Mouse (Mus musculus) intestine, embryonic 15.5 days (tissue): ENCODE data around the gene Gm21969. TPM values are rescaled to one million over a fixed set of nuclear protein-coding genes. Genes with fewer than 3 reads are reported as not detected.

Source experiments
- ATAC-seq: fragments of 200-750 bp; cut with Nextera tagmentation; 2 replicates; pipeline ENCODE4 v1.8.0; 2017; ENCODE audit warnings: moderate TSS enrichment, moderate library complexity
- H3K27ac ChIP-seq: fragments of 300-500 bp; sonication (generic); 2 replicates; pipeline ENCODE4 v1.5.1; 2015; ENCODE audit warnings: mild to moderate bottlenecking, inconsistent platforms
- H3K27me3 ChIP-seq: fragments of 300-500 bp; sonication (generic); replicated peaks from 2 replicates; pipeline ENCODE4 v1.6.1; 2015; ENCODE audit warnings: inconsistent platforms
- H3K36me3 ChIP-seq: fragments of 300-500 bp; sonication (generic); 2 replicates; pipeline ENCODE4 v1.6.1; 2015; ENCODE audit warnings: inconsistent platforms
- H3K4me1 ChIP-seq: fragments of 300-500 bp; sonication (generic); replicated peaks from 2 replicates; pipeline ENCODE4 v1.6.1; 2015; ENCODE audit warnings: inconsistent platforms
- H3K4me2 ChIP-seq: fragments of 300-500 bp; sonication (generic); replicated peaks from 2 replicates; pipeline ENCODE4 v1.6.1; 2015; ENCODE audit warnings: mild to moderate bottlenecking, inconsistent platforms
- H3K4me3 ChIP-seq: fragments of 300-500 bp; sonication (generic); replicated peaks from 2 replicates; pipeline ENCODE4 v1.5.1; 2015; ENCODE audit warnings: inconsistent platforms
- H3K9ac ChIP-seq: fragments of 300-500 bp; sonication (generic); 2 replicates; pipeline ENCODE4 v1.6.1; 2015; ENCODE audit warnings: inconsistent platforms
- H3K9me3 ChIP-seq: fragments of 300-500 bp; sonication (generic); 2 replicates; pipeline ENCODE4 v1.6.1; 2016; ENCODE audit warnings: inconsistent platforms
- WGBS: fragments of 180-500 bp; shearing (Covaris S2); methylation state at CpG from one replicate; pipeline ENCODE4 v1.1.7; 2015; 5-methylcytosine and 5-hydroxymethylcytosine counted together
- polyA plus RNA-seq: library from polyadenylated mRNA; unstranded; fragments of >200 nt; fragmentation: Nextera tagmentation; extraction: Ambion mirVana; gene quantifications from 2 replicates; pipeline ENCODE4 v1.2.1, GENCODE M21; 2015

Gm21969 gene
- polyA plus RNA-seq, 1 experiment from 2014 or later: not detected

DNA sequence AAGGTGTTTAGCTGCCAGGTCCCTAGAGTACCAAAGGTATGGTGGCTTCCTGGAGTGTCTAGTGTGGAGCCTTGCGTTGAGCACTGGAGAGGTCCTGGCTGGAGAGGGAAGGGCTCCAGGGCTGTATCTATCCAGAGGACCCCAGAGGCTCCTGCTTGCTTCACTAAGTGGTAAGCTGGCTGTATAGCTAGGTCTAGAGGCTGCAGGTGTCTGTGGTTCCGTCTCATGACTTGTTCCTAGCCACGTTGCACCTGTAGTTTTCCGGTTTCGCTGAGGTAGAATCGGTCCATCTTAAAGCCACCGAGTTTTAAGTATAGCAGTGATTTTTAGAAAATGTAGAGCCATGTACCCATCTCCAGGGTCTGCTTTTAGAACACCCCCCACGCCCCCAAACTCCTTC lies 24.6 kb upstream of the Gm21969 start:
- H3K27me3 ChIP-seq: no peaks in the 10 kb centered on the region
- 0 out of 2 replicates have a peak overlapping the region, but pooled peaks have one; percentile 10 for H3K4me2 ChIP-seq
- no peak overlapping the region for H3K9ac ChIP-seq
- H3K36me3 ChIP-seq: no peaks in the 10 kb centered on the region
- ATAC-seq: no peak
- H3K9me3 ChIP-seq: no peaks in the 10 kb centered on the region
- H3K4me1 ChIP-seq: peaks cover 66% of the 10 kb centered on the region
- no peak overlapping the region for H3K27ac ChIP-seq
- H3K4me3 ChIP-seq: no peak overlapping the region
- 88% methylated on average over 8 of the region's 8 CpGs for WGBS

DNA sequence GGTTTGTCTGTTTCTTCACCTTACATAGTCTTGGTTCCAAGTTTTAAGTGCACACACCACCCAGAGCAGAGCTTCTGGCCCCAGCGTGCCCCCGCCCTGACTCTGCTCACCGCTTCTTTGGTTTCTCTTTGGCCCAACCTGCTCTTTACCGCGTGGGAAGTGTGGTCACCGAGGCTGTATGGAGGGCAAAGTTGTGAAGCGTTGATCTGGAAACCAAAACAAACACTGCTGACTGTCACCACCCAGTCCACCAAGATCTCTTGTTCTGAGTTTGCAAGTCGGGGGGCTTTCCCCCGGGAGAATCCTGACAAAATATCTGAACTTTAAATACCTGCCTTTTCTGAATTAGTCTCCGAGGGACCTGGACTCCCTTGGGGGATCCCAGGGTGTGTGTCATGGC lies 24.0 kb upstream of the Gm21969 start:
- H3K4me2 ChIP-seq: no peak overlapping the region
- no peak overlapping the region for H3K4me3 ChIP-seq
- no peaks in the 10 kb centered on the region for H3K27me3 ChIP-seq
- peaks cover 62% of the 10 kb centered on the region for H3K4me1 ChIP-seq
- no peak for ATAC-seq
- no peak overlapping the region for H3K27ac ChIP-seq
- no peak overlapping the region for H3K9ac ChIP-seq
- WGBS: 46% methylated on average over 10 of the region's 10 CpGs
- H3K9me3 ChIP-seq: no peaks in the 10 kb centered on the region
- H3K36me3 ChIP-seq: no peaks in the 10 kb centered on the region

DNA sequence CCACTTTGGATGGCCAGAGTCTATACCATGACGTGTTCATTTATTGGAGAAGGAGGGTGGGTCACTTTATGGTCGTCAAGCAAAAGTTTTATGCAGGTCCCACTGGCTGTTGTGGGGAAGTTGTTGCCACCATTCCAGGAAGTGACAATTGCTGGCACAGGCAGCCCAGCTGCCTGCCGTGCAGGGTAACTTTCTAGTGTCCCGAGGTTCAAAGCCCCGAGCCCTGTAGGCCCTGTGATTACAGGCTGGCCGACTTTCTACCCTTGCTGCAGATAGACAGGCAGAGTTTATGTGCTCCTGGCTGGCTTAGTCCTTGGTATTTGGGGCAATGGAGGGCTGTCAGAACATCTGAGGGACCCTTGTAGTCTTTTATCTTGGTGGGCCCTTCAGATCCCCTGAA lies 23.5 kb upstream of the Gm21969 start:
- no peaks in the 10 kb centered on the region for H3K36me3 ChIP-seq
- no peaks in the 10 kb centered on the region for H3K27me3 ChIP-seq
- H3K4me1 ChIP-seq: peaks cover 65% of the 10 kb centered on the region
- no peak overlapping the region for H3K9ac ChIP-seq
- H3K9me3 ChIP-seq: no peaks in the 10 kb centered on the region
- H3K27ac ChIP-seq: peak overlapping the region; percentile 89
- WGBS: 43% methylated on average over 6 of the region's 6 CpGs
- ATAC-seq: no peak
- H3K4me2 ChIP-seq: no peak overlapping the region
- H3K4me3 ChIP-seq: no peak overlapping the region

DNA sequence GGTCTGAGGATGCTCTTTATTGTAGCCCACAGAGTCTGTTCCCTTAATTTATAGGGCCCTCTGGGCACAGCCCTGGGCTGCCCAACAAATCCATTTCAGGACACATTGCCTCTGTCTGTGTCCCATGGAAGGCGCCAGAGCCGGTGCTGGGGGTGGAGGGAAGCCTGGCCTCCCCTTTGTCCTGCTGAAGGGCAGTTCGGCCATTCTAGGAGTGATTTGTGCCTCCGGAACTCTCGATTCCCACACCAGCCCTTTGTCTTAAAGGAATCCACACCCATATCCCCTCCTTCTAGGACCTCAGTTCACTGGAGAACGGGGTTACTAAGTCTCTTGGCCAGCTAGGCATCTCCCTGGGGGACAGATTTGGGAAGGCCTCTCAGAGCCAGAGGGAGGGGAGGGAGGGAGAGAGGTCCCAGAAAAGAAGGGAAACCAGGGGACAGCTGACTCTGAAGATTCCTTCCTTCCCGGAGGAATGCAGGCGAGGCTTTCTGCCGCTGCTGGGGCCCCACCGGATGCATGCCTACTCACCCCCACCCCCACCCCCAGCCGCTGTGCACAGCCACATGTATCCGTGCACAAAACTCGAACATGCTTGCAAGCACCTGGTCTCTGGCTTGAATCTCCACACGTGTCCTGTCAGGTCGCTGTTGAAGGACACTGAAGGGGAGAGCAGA lies 22.2 kb upstream of the Gm21969 start:
- Histone ChIP-seq H3K27ac (peak overlapping the region; percentile 89), H3K27me3 (no peaks in the 10 kb centered on the region), H3K9me3 (no peaks in the 10 kb centered on the region), H3K4me1 (peaks cover 72% of the 10 kb centered on the region), H3K9ac (peak overlapping the region; percentile 18; the same call in 1 of the 2 replicates), H3K4me3 (peak overlapping the region; percentile 13), H3K4me2 (peak overlapping the region; percentile 55), H3K36me3 (no peaks in the 10 kb centered on the region)
- ATAC-seq: peak; percentile 68
- 8% methylated on average over 15 of the region's 15 CpGs for WGBS

DNA sequence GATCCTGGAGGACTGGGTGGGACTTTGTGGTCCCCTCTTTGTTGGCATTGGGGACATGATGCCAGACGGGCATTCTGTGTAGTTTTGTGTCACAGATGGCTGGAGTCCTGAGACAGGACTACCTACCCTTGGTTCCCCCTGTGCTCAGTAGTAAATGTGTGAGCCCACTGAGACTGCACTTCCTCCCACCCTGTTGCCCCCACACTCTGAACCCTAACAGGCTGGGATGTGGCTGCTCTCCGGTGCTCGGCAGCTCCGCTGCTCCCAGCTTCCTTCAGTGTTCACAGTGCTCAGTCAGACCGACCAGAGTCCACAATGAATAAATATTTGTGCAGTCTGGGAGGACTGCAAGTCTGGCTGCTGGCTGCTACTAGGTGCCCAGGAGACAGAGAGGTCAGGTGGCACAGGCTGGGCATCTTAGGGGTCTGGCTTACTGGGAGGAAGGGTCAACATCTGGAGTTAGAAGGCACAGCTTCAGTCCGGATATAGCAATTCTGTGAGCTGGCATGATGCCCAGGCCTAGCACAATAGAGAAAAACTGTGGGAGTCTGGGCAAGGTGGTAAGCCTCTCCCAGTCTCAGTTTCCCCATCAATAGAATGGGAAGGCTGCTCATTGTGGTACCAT lies 21.4 kb upstream of the Gm21969 start:
- no peaks in the 10 kb centered on the region for H3K36me3 ChIP-seq

DNA sequence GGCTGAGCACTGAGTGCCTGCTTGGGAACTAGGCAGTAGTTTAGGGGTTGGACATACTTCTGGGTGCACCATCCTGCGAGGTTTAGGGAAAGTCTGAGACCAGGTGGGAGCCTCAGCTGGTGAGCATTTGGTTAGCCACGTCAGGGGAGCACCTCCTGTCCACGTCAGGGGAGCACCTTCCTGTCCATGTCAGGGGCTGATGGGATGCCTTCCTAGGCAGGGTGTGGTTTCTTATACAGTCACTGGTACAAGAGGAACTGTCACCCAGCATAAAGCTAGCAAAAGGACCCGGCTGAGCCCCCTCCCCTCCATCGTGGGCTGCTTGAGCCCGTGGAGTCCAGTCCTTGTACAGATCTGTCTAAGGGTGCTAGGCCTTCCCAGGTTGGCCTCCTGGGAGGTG lies 20.6 kb upstream of the Gm21969 start:
- Histone ChIP-seq H3K27ac (peak overlapping the region; percentile 18; the same call in 1 of the 2 replicates), H3K9ac (no peak overlapping the region), H3K4me2 (no peak overlapping the region), H3K27me3 (no peaks in the 10 kb centered on the region), H3K9me3 (no peaks in the 10 kb centered on the region), H3K4me1 (peaks cover 66% of the 10 kb centered on the region), H3K4me3 (no peak overlapping the region), H3K36me3 (no peaks in the 10 kb centered on the region)
- WGBS: 65% methylated on average over 6 of the region's 6 CpGs
- no peak for ATAC-seq

More for the DNA sequence above, 21.4 kb upstream of the Gm21969 start:
- Histone ChIP-seq H3K27ac (peak overlapping the region; percentile 89), H3K4me3 (peak overlapping the region; percentile 13), H3K9ac (0 out of 2 replicates have a peak overlapping the region, but pooled peaks have one; percentile 15), H3K4me1 (peaks cover 70% of the 10 kb centered on the region), H3K27me3 (no peaks in the 10 kb centered on the region), H3K9me3 (no peaks in the 10 kb centered on the region), H3K4me2 (peak overlapping the region; percentile 55)
- WGBS: 4% methylated on average over 6 of the region's 6 CpGs
- peak; percentile 52 for ATAC-seq

DNA sequence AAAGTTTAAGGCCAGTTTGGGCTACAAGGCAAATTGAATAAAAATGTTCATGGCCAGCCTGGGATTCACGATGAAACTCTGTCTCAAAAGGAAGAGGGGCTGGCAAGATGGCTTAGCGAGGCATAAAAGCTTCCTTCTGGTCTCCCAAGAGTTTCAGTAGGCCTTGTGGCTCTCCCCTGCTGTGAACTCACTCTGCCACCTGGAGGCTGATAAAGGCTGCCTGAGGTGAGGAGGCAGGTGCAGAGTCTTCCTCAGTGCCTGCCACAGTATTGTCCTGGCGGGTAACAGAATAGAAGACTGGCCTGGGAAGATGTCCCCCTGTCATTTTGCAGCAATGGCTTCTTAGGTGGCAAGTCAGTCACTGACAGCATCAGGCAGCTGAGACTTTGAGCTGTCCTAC lies 20.1 kb upstream of the Gm21969 start:
- H3K4me3 ChIP-seq: no peak overlapping the region
- WGBS: 72% methylated on average over 3 of the region's 3 CpGs
- H3K36me3 ChIP-seq: no peaks in the 10 kb centered on the region
- H3K27ac ChIP-seq: no peak overlapping the region
- no peaks in the 10 kb centered on the region for H3K27me3 ChIP-seq
- no peak for ATAC-seq
- no peaks in the 10 kb centered on the region for H3K9me3 ChIP-seq
- no peak overlapping the region for H3K9ac ChIP-seq
- peaks cover 72% of the 10 kb centered on the region for H3K4me1 ChIP-seq
- no peak overlapping the region for H3K4me2 ChIP-seq

DNA sequence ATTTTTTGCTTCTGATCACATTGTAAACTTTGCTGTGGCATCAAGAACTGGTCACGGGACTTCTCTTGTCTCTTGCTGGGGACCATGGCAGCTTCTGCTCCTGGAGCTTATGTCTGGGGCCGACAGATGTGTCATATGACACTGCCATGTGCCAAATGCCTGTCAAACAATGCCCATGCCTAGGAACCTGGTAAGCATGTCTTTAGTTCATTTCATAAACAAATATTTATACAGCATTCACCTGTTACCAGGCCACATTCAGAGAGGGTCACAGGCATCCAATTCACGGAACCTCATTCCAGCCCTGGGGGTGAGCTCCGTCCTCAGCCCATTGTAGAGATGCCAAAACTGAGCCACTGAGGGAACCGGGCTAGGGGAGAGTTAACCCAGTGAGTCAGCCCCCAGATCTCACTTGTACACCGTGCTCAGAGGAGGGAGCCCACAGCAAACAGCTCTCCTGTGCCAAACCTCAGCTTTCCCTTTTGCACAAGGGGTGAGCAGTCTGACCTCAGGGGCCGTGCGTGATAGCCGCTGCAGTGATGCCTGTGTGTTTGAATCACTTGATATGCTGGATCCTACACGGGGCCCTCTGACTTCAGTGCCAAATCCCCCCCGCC lies 19.2 kb upstream of the Gm21969 start:
- no peaks in the 10 kb centered on the region for H3K36me3 ChIP-seq
- H3K4me3 ChIP-seq: no peak overlapping the region
- no peak overlapping the region for H3K9ac ChIP-seq
- 80% methylated on average over 11 of the region's 11 CpGs for WGBS
- no peaks in the 10 kb centered on the region for H3K27me3 ChIP-seq
- H3K4me2 ChIP-seq: no peak overlapping the region
- no peak overlapping the region for H3K27ac ChIP-seq
- no peak for ATAC-seq
- no peaks in the 10 kb centered on the region for H3K9me3 ChIP-seq
- peaks cover 73% of the 10 kb centered on the region for H3K4me1 ChIP-seq

DNA sequence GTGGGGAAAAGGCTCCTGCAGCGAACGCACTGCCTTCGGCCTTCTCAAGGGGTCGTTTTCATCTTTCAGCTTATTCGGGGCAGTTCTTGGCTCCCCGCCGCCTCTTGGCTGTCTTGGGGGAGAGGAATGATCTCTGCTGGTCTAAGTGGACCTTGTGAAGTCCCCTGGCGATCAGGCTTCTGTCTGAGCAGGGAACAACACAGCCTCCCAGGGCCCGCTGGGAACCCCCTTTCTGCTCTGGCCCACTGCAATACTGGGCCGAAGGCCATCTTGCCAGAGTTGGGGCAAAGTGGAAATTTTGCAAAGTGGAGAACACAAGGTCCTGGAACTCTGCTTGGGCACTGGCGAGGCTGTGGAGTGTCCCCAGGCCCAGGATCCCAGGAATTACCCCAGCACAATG lies 18.3 kb upstream of the Gm21969 start:
- peak overlapping the region; percentile 29; the same call in 1 of the 2 replicates for H3K27ac ChIP-seq
- WGBS: 80% methylated on average over 11 of the region's 11 CpGs
- ATAC-seq: no peak

DNA sequence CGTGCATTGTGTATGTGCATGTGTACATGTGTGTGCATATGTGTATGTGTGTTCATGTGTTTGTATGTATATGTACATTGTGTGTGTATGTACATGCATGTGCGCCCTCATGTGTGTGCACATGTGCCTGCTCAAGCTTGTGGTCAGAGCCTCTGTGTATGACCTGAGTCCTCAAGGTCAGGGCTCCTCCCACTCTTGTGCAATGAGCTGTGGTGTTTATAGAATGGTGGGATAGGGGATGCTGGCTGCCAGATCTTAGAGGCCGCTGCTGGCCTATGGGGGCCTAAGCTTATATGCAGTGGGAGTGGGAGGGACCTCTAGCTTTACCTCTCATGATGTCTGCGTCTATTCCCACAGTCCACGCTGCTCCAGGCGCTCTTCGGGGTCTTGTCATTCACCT lies 17.3 kb upstream of the Gm21969 start:
- no peak overlapping the region for H3K27ac ChIP-seq
- no peak overlapping the region for H3K9ac ChIP-seq
- 71% methylated on average over 7 of the region's 7 CpGs for WGBS
- ATAC-seq: no peak
- H3K4me2 ChIP-seq: no peak overlapping the region
- no peaks in the 10 kb centered on the region for H3K36me3 ChIP-seq
- H3K4me1 ChIP-seq: peaks cover 61% of the 10 kb centered on the region
- H3K4me3 ChIP-seq: no peak overlapping the region
- H3K9me3 ChIP-seq: no peaks in the 10 kb centered on the region
- no peaks in the 10 kb centered on the region for H3K27me3 ChIP-seq

More for the DNA sequence above, 18.3 kb upstream of the Gm21969 start:
- H3K4me2 ChIP-seq: no peak overlapping the region
- no peaks in the 10 kb centered on the region for H3K27me3 ChIP-seq
- peaks cover 64% of the 10 kb centered on the region for H3K4me1 ChIP-seq
- no peak overlapping the region for H3K9ac ChIP-seq
- H3K9me3 ChIP-seq: no peaks in the 10 kb centered on the region
- no peak overlapping the region for H3K4me3 ChIP-seq
- H3K36me3 ChIP-seq: no peaks in the 10 kb centered on the region

DNA sequence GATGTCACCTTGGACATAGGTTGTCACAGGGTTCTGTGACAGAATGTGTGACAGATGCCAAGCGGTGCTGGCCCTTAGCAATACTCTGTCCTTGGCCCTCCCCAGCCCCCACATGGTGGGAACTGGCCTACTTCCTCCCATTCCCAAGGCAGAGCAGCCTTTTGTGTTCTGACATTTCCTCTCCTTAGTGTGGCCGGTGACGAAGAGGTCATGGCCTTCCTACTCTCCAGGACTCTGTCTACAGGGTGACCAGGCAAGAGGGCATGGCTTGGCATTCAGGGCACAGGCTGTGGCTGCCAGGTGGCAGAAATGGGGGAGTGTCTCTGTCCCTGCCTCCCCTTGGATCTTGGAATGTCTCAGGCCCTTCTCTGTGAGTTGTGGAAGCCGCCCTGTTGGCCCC lies 15.6 kb upstream of the Gm21969 start:
- no peaks in the 10 kb centered on the region for H3K9me3 ChIP-seq
- peaks cover 45% of the 10 kb centered on the region for H3K4me1 ChIP-seq
- H3K9ac ChIP-seq: no peak overlapping the region
- WGBS: 78% methylated on average over 4 of the region's 4 CpGs
- no peaks in the 10 kb centered on the region for H3K36me3 ChIP-seq
- H3K4me3 ChIP-seq: no peak overlapping the region
- H3K27ac ChIP-seq: no peak overlapping the region
- H3K4me2 ChIP-seq: no peak overlapping the region
- no peak for ATAC-seq
- H3K27me3 ChIP-seq: no peaks in the 10 kb centered on the region

DNA sequence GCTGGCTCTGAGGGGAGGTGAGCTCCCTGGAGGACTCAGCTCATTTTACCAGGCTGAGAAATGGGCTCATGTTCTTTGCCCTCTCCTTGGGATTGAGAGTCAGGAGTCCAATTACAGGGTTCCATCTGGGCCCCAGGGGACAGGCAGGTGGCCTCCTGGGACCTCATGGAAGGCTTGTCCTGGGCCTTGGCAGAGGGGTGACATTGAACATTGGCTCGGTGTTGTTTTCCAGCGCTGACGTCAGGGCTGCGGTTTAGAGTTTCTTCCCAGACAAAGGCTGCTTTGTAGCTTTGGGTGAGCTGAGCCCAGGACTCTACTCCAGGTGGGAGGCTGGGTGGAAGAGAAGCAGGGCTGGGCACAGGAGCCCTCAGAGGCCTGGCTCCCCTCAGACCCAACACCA lies 15.2 kb upstream of the Gm21969 start:
- H3K4me3 ChIP-seq: no peak overlapping the region
- H3K9me3 ChIP-seq: no peaks in the 10 kb centered on the region
- no peak for ATAC-seq
- WGBS: 81% methylated on average over 4 of the region's 4 CpGs
- H3K9ac ChIP-seq: no peak overlapping the region
- peaks cover 41% of the 10 kb centered on the region for H3K4me1 ChIP-seq
- no peak overlapping the region for H3K4me2 ChIP-seq
- no peaks in the 10 kb centered on the region for H3K36me3 ChIP-seq
- H3K27me3 ChIP-seq: no peaks in the 10 kb centered on the region
- no peak overlapping the region for H3K27ac ChIP-seq
